Mouse (Mus musculus): ENCODE measurements around the gene Defb48.
A peak's percentile ranks its signal among the peaks of the same experiment; 100 is the strongest.

The Defb48 gene

GRCm38 (mm10) chr14:62984410-62984809, at the start of gene Defb48:
Gene Defb48, minus strand, starts transcription at chr14:62984510.
- no peak for DNase-seq (ENCODE audit: low read depth, low spot score)

- no peak for DNase-seq (ENCODE audit: low read depth, low spot score)
These were observed 36.3 kb upstream of the Defb48 start for GRCm38 (mm10) chr14:63020524-63021156.

- no peak for DNase-seq (ENCODE audit: low read depth, low spot score)
These were observed 30.4 kb upstream of the Defb48 start for GRCm38 (mm10) chr14:63014667-63015066.

GRCm38 (mm10) chr14:63013082-63013481, 28.8 kb upstream of the Defb48 start:
- no peak for DNase-seq (ENCODE audit: low read depth, low spot score)

- no peak for DNase-seq (ENCODE audit: low read depth, low spot score)
These were observed 27.2 kb upstream of the Defb48 start, which contains the start of gene Defb43 for GRCm38 (mm10) chr14:63011471-63011870. Gene Defb43, plus strand, starts transcription at chr14:63011771.

GRCm38 (mm10) chr14:63002588-63002987, 18.3 kb upstream of the Defb48 start:
- no peak for DNase-seq (ENCODE audit: low read depth, low spot score)

GRCm38 (mm10) chr14:62998977-62999376, 14.7 kb upstream of the Defb48 start:
- no peak for DNase-seq (ENCODE audit: low read depth, low spot score)

- DNase-seq (ENCODE audit: low read depth, low spot score), result no peak
These were observed 13.5 kb upstream of the Defb48 start, which contains the start of gene Defb47 for GRCm38 (mm10) chr14:62997777-62998176. Gene Defb47, plus strand, starts transcription at chr14:62998077.

- DNase-seq (ENCODE audit: low read depth, low spot score), result no peak
These were observed 7.7 kb upstream of the Defb48 start for GRCm38 (mm10) chr14:62991849-62992510.

GRCm38 (mm10) chr14:62991271-62991670, 7.0 kb upstream of the Defb48 start:
- DNase-seq (ENCODE audit: low read depth, low spot score), result no peak

GRCm38 (mm10) chr14:62979815-62980214, 4.5 kb downstream of the Defb48 start:
- no peak for DNase-seq (ENCODE audit: low read depth, low spot score)

- DNase-seq (ENCODE audit: low read depth, low spot score), result peak; percentile 63
These were observed 9.3 kb downstream of the Defb48 start for GRCm38 (mm10) chr14:62975046-62975445.

GRCm38 (mm10) chr14:62965811-62966520, 18.3 kb downstream of the Defb48 start:
- DNase-seq (ENCODE audit: low read depth, low spot score), result no peak

GRCm38 (mm10) chr14:62965342-62965741, 19.0 kb downstream of the Defb48 start:
- DNase-seq (ENCODE audit: low read depth, low spot score), result peak; percentile 26

GRCm38 (mm10) chr14:62963632-62964031, 20.7 kb downstream of the Defb48 start:
- no peak for DNase-seq (ENCODE audit: low read depth, low spot score)

GRCm38 (mm10) chr14:62956091-62956490, 28.2 kb downstream of the Defb48 start:
- DNase-seq (ENCODE audit: low read depth, low spot score), result no peak

GRCm38 (mm10) chr14:62946794-62947193, 37.5 kb downstream of the Defb48 start:
- DNase-seq (ENCODE audit: low read depth, low spot score), result no peak

- DNase-seq (ENCODE audit: low read depth, low spot score), result peak; percentile 92
These were observed 43.8 kb downstream of the Defb48 start for GRCm38 (mm10) chr14:62940383-62941074.

GRCm38 (mm10) chr14:62939435-62939834, 44.9 kb downstream of the Defb48 start:
- peak; percentile 49 for DNase-seq (ENCODE audit: low read depth, low spot score)

- DNase-seq (ENCODE audit: low read depth, low spot score), result no peak
These were observed 46.6 kb downstream of the Defb48 start for GRCm38 (mm10) chr14:62937675-62938074.

GRCm38 (mm10) chr14:62936631-62937380, 47.5 kb downstream of the Defb48 start:
- DNase-seq (ENCODE audit: low read depth, low spot score), result no peak
